Mouse (Mus musculus) CH12.LX (cell line): ENCODE results near the gene Gsap. TPM values are rescaled to one million over a fixed set of nuclear protein-coding genes. Genes with fewer than 3 reads are reported as not detected.

Experiments
- DNase-seq: peaks from one replicate; pipeline ENCODE4 v3.0.0-alpha.2; 2013; ENCODE audit errors: extremely low read depth
- H3K27ac ChIP-seq: 2 replicates; pipeline ENCODE4 v1.5.1; 2012; ENCODE audit warnings: low read depth, mild to moderate bottlenecking, control low read depth, moderate library complexity; ENCODE audit not compliant: insufficient read depth
- H3K27me3 ChIP-seq: replicated peaks from 2 replicates; pipeline ENCODE3; 2012; ENCODE audit warnings: inconsistent platforms
- H3K36me3 ChIP-seq, 2 experiments: replicated peaks in 1 of 2; 2 replicates each; pipeline versions ENCODE3 to v1.6.1; 2012; ENCODE audit warnings: inconsistent platforms in 1 of 2, low read length in 1 of 2, mild to moderate bottlenecking in 1 of 2, mixed read lengths in 1 of 2, moderate library complexity in 1 of 2; ENCODE audit not compliant: control insufficient read depth in 1 of 2, insufficient read depth in 1 of 2
- H3K4me1 ChIP-seq, 2 experiments: 2 replicates each; pipeline ENCODE4 v1.6.1; 2012; ENCODE audit warnings: inconsistent platforms in 1 of 2, moderate library complexity in 1 of 2; ENCODE audit not compliant: insufficient read depth in 2 of 2, control insufficient read depth in 1 of 2
- H3K4me2 ChIP-seq: 2 replicates; pipeline ENCODE4 v1.6.1; 2012; ENCODE audit warnings: low read depth, mild to moderate bottlenecking, control low read depth; ENCODE audit not compliant: poor library complexity, insufficient read depth, severe bottlenecking
- H3K4me3 ChIP-seq, 3 experiments: fragments of 150-350 bp in 1 of 3; sonication (generic) in 1 of 3; replicated peaks in 1 of 3; 2 replicates each; pipeline versions ENCODE3 to v1.5.1; 2011 to 2012; ENCODE audit warnings: low read depth in 2 of 3, low read length in 2 of 3, mild to moderate bottlenecking in 2 of 3, moderate library complexity in 2 of 3, control low read depth in 1 of 3, improper control_type of control experiment in 1 of 3, inconsistent platforms in 1 of 3, mixed read lengths in 1 of 3; ENCODE audit not compliant: poor library complexity in 1 of 3
- H3K79me2 ChIP-seq: replicated peaks from 2 replicates; pipeline ENCODE4 v1.6.1; 2012; ENCODE audit warnings: mild to moderate bottlenecking, moderate library complexity; ENCODE audit not compliant: control insufficient read depth, poor library complexity, insufficient read depth, severe bottlenecking; ENCODE audit errors: extremely low read depth
- H3K9ac ChIP-seq: 2 replicates; pipeline ENCODE4 v1.6.1; 2012; ENCODE audit warnings: low read depth, mild to moderate bottlenecking, control low read depth, moderate library complexity; ENCODE audit not compliant: insufficient read depth
- H3K9me3 ChIP-seq: replicated peaks from 2 replicates; pipeline ENCODE3; 2012; ENCODE audit warnings: low read length, inconsistent platforms, mixed read lengths
- BHLHE40 ChIP-seq: IDR thresholded peaks from 2 replicates; pipeline ENCODE4 v1.6.1; 2011; ENCODE audit warnings: mild to moderate bottlenecking, low read depth, low read length, improper control_type of control experiment
- CTCF ChIP-seq, 2 experiments: IDR thresholded peaks in 1 of 2; conservative IDR thresholded peaks in 1 of 2; 2 replicates each; pipeline ENCODE4 v1.5.1; 2011 to 2012; ENCODE audit warnings: low read depth in 2 of 2, low read length in 2 of 2, improper control_type of control experiment in 1 of 2, inconsistent platforms in 1 of 2, mild to moderate bottlenecking in 1 of 2, moderate library complexity in 1 of 2
- E2F4 ChIP-seq: IDR thresholded peaks from 2 replicates; pipeline ENCODE4 v1.6.1; 2011; ENCODE audit warnings: low read depth, low read length, improper control_type of control experiment; ENCODE audit not compliant: insufficient replicate concordance
- ELF1 ChIP-seq: IDR thresholded peaks from 2 replicates; pipeline ENCODE4 v1.6.1; 2014; ENCODE audit warnings: low read depth, mild to moderate bottlenecking, inconsistent platforms, low read length, improper control_type of control experiment
- EP300 ChIP-seq: IDR thresholded peaks from 2 replicates; pipeline ENCODE4 v1.6.1; 2011; ENCODE audit warnings: low read length, improper control_type of control experiment
- HCFC1 ChIP-seq: IDR thresholded peaks from 2 replicates; pipeline ENCODE4 v1.6.1; 2012; ENCODE audit warnings: low read depth, mild to moderate bottlenecking, inconsistent platforms, low read length, improper control_type of control experiment
- MEF2A ChIP-seq: IDR thresholded peaks from 2 replicates; pipeline ENCODE4 v1.6.1; 2014; ENCODE audit warnings: low read depth, mild to moderate bottlenecking, inconsistent platforms, low read length, improper control_type of control experiment, borderline replicate concordance
- MXI1 ChIP-seq: IDR thresholded peaks from 2 replicates; pipeline ENCODE4 v1.6.1; 2011; ENCODE audit warnings: mild to moderate bottlenecking, low read depth, low read length, improper control_type of control experiment
- PAX5 ChIP-seq: IDR thresholded peaks from 2 replicates; pipeline ENCODE4 v1.6.1; 2012; ENCODE audit warnings: low read length, inconsistent platforms, mixed read lengths
- RAD21 ChIP-seq: IDR thresholded peaks from 2 replicates; pipeline ENCODE4 v1.6.1; 2011; ENCODE audit warnings: low read depth, mild to moderate bottlenecking, low read length, improper control_type of control experiment, moderate library complexity
- SIN3A ChIP-seq: IDR thresholded peaks from 2 replicates; pipeline ENCODE4 v1.6.1; 2012; ENCODE audit warnings: low read length, improper control_type of control experiment, inconsistent platforms
- SMC3 ChIP-seq: IDR thresholded peaks from 2 replicates; pipeline ENCODE4 v1.6.1; 2011; ENCODE audit warnings: low read depth, low read length, improper control_type of control experiment
- TCF12 ChIP-seq: IDR thresholded peaks from 2 replicates; pipeline ENCODE4 v1.6.1; 2014; ENCODE audit warnings: low read depth, mild to moderate bottlenecking, inconsistent platforms, low read length, improper control_type of control experiment
- UBTF ChIP-seq: IDR thresholded peaks from 2 replicates; pipeline ENCODE4 v1.6.1; 2012; ENCODE audit warnings: low read depth, mild to moderate bottlenecking, inconsistent platforms, low read length, improper control_type of control experiment, moderate library complexity
- USF1 ChIP-seq: IDR thresholded peaks from 2 replicates; pipeline ENCODE4 v1.6.1; 2014; ENCODE audit warnings: low read depth, mild to moderate bottlenecking, inconsistent platforms, low read length, improper control_type of control experiment
- ZKSCAN1 ChIP-seq: IDR thresholded peaks from 2 replicates; pipeline ENCODE4 v1.6.1; 2012; ENCODE audit warnings: low read depth, inconsistent platforms, low read length, improper control_type of control experiment, borderline replicate concordance
- dilution Hi-C: fragments of 300-500 bp; cut with MboI; formaldehyde crosslinking; loops from 2 replicates; pipeline ENCODE4 v1.14.3; 2020; ENCODE audit warnings: low sequenced_read_pairs; ENCODE audit not compliant: extremely low pct_unique_long_range_greater_than_20kb, extremely low pct_ligation_motif_present
- in situ Hi-C: fragments of 300-500 bp; cut with MboI; formaldehyde crosslinking; loops from 3 replicates; pipeline ENCODE4 v1.14.3; 2019; ENCODE audit warnings: low sequenced_read_pairs, low pct_ligation_motif_present, low pct_unique_long_range_greater_than_20kb, mixed read lengths
- polyA plus RNA-seq: library from polyadenylated mRNA; unstranded; fragments of >175 nt; gene quantifications from 2 replicates; pipeline ENCODE4 v1.2.1, GENCODE M21; 2012; ENCODE audit warnings: low read depth; ENCODE audit not compliant: insufficient read length
- total RNA-seq, 2 experiments: library from RNA; depleted of rRNA; stranded (reverse); fragments of 300-350 nt in 1 of 2; fragments of >200 nt in 1 of 2; gene quantifications; 2 replicates each; pipeline ENCODE4 v1.2.3; 2012 to 2014

Gsap gene
- total and polyA plus RNA-seq, 3 experiments = 1.7 to 3.8 (median 2.2) TPM

DNA sequence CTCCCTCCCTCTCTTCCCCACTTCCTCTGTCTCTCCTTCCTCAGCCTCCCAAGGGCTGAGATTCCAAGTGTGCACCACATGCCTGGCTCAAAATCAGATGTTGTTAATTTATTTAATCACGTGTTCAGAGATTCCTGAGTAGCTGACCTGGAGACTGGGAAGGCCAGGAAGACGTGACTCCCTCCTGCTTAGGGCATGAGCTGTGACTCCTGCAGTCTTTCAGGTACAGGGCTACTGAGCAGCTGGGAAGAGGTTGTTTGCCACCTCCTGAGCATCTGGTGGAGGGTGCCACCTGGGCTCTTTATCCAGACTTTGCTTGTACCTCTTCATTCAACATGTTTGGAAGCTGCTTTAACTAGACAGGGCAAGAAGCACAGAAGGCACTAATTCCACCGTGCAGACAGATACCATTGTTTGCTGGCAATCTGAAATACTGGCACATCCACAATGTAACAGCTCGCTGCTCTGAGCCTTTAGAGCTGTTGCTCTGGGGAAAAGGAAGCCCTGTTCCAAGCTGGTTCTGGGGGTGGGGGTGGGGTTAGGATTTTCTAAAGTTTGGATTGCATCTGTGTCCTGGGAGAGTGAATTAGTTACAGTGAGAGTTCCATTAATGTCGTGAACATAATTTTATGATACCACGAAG is 75.3 kb downstream of the Gsap start:
- H3K4me2 ChIP-seq = no peak overlapping the region
- peaks cover 0 to 9% of the 10 kb centered on the region in 2 experiments for H3K36me3 ChIP-seq
- H3K27ac ChIP-seq = no peak overlapping the region
- no peaks in the 10 kb centered on the region for H3K9me3 ChIP-seq
- peaks cover 3% of the 10 kb centered on the region in 2 experiments; a peak in 2 of 4 replicates for H3K4me1 ChIP-seq
- TF ChIP-seq USF1 = no peak
- no peak for TF ChIP-seq E2F4
- TF ChIP-seq PAX5 = no peak
- TF ChIP-seq SIN3A = no peak
- no peak for TF ChIP-seq ZKSCAN1
- TF ChIP-seq TCF12 = no peak
- TF ChIP-seq CTCF (conservative IDR thresholded peaks at IDR 0.05 in 1 of 2, IDR thresholded peaks at IDR 0.05 in 1 of 2; ENCODE audit: low read depth in 2 of 2, low read length in 2 of 2) = no peak
- no peak for TF ChIP-seq SMC3
- H3K79me2 ChIP-seq = no peaks in the 10 kb centered on the region
- dilution Hi-C loops = no loop called here
- in situ Hi-C loops = loop anchor here (10.0 kb wide), 1 partner anchor 323 kb away; no protein-coding TSS in a partner anchor
- H3K4me3 ChIP-seq = no peak overlapping the region
- H3K27me3 ChIP-seq = no peaks in the 10 kb centered on the region
- DNase-seq = no peak
- no peak overlapping the region for H3K9ac ChIP-seq

DNA sequence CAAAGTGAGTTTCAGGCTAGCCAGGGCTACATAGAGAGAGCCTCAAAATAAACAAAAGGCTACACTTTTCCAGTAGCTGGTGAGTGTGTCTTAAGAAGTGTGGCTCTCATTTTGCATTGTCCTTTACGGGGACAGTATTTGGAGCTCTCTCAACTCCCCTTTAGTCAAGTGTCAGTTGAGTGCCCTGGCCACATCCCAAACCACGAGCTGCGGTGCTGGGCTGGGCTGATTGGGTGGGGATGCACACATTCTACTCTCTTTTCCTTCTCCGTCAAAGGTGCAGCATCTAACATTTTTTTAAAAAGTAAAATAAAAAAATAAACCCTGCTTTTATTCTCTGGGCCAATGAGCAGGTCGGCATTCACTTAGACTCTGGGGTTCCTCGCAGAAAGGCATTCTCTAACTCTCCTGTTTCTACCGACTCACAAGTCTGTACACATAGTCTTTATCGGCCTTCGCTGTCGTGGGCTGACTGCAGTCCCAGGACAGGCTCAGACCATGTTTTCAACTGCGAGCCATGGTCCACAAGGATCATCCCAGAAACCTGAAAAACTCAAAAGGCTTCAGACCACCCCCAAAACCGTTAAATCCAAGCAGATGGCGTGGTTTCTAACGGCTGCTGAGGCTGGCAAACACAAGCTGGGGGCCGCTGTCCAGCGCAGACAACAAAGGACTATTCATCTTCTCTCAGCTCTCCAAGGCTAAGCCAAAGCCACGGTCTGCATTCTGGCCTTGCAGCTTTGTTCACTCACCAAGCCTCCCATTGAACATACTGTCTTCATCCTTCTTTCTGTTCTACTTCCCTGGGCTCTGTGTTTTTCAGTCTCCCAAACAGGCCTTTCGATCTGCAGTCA is 77.4 kb downstream of the Gsap start:
- Histone ChIP-seq H3K27ac (no peak overlapping the region), H3K27me3 (no peaks in the 10 kb centered on the region), H3K9me3 (no peaks in the 10 kb centered on the region), H3K79me2 (no peaks in the 10 kb centered on the region), H3K4me2 (no peak overlapping the region), H3K4me3 (no peak overlapping the region), H3K4me1 (no peaks in the 10 kb centered on the region), H3K36me3 (peaks cover 0 to 5% of the 10 kb centered on the region in 2 experiments), H3K9ac (no peak overlapping the region)
- no peak for DNase-seq
- dilution Hi-C loops = no loop called here
- in situ Hi-C loops = loop anchor here (10.0 kb wide), 1 partner anchor 321 kb away; no protein-coding TSS in a partner anchor
- TF ChIP-seq BHLHE40 (no peak), RAD21 (no peak), MXI1 (no peak), EP300 (no peak), ELF1 (no peak), MEF2A (no peak), UBTF (no peak), HCFC1 (no peak)
- TF ChIP-seq, all 38 proteins: peak for 0
